Mouse (Mus musculus): Measurements from ENCODE around the gene Tmem238.
A peak's percentile ranks its signal among the peaks of the same experiment; 100 is the strongest.

The Tmem238 gene

DNA sequence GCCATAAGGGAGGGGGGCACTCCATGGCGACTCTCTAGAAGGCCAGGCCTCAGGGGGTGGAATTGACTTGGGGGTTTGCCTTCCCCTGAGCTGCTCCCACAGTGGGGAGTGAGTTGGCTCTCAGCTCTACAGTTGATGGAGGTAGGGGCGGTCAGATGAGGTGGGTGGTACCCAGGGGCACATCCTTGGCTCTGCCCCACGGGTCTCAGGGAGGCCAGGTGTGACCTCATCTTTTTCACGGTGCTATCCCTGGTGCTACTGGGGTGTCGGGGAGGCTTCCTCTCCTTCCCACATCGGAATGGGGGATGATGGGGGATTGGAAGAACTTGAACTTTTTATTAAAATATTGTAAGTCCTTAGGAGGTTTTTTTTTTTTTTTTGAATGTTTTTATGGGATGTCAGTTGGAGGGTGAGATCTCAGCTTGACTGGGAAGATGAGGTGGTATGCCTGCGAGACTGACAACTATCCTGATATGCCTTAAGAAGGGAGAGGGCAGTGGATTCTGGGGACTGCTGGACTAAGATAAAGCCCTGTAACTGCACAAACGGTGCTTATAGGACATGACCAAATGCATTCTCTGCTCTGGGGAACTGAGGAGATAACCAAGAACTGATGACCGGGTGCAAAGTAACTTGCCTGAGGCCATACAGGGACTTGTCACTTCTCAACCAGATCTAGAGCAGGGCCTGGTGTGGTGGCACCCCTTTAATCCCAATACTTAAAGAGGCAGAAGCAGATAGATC is 42.1 kb downstream of the Tmem238 start:
- no peak for DNase-seq (ENCODE audit: low read depth)

DNA sequence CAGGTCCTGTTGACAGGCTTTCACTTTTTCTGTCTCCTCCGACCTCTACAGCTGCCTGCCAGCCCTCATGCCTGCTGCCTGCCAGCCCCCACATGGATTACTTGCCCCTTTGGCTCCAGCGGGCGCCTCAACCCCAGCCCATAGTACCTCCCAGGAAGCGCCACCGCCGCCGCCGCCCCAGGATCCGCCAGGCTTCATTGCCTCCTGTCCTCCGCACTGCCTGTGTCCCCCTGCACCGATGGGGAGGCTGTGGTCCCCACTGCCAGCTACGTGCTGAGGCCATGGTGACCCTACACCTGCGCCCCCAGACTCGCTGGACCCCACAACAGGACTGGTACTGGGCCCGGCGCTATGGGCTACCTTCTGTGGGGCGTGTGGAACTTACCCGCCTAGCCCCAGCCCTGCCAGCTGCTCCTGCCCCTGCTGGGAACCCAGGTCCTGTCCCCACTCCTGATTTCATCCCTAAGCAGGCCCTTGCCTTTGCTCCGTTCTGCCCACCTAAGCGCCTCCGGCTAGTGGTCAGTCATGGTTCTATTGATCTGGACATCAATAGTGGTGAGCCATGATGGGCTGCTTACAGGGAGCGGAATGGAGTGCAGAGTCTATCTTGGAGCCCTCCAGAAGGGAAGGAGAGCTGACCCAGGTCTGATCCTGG is 43.0 kb downstream of the Tmem238 start:
- DNase-seq (ENCODE audit: low read depth): no peak

DNA sequence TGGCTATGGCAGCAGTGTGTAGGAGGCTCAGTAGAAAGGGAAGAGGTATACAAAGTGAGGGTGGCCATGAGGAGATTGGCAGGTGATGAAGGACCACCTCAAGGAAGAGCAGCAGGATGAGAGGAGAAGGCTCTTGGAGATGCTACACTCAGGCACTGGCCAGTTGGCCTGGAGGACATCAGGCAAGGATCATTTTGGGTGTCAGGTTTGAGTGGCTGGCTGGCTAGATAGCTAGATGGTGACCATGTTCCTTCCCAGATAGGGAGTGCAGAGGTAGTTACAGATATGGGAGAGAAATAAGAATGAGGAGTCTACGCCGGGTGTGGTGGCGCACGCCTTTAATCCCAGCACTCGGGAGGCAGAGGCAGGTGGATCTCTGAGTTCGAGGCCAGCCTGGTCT is 44.6 kb downstream of the Tmem238 start:
- no peak for DNase-seq (ENCODE audit: low read depth)

DNA sequence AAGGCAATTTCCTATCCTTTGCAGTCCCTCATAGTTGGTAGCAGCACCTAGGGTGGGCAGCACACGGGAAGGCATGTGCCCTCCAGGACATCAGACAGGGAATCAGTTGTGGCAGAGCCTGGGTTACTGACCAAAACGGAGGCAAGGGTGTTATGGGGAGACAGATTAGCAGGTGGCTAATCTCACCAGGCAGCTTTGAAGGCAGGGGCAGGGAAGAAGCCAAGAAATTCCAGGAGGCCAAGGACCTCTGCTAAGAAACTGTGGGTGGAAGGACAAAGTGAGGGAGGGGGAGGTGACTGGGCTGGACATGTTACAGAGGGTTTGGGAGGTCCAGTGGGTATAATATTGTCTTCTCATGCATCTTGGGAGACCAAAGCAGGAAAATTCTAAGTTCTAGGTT is 46.1 kb downstream of the Tmem238 start:
- DNase-seq (ENCODE audit: low read depth): no peak

DNA sequence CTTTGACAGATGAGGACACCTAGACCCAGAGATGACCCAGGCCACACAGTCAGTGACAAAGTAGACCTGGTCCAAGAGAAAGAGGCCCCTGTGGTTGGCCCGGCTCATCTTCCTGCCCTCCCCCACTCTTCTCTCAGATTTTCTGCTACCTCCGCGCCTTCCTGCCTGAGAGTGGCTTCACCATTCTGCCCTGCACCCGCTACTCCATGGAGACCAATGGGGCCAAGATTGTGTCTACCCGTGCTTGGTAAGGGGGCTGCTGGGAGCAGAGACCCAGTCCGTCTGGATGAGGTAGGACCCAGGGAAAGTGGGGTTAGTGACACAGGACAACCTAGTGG is 47.0 kb downstream of the Tmem238 start:
- DNase-seq (ENCODE audit: low read depth): no peak

DNA sequence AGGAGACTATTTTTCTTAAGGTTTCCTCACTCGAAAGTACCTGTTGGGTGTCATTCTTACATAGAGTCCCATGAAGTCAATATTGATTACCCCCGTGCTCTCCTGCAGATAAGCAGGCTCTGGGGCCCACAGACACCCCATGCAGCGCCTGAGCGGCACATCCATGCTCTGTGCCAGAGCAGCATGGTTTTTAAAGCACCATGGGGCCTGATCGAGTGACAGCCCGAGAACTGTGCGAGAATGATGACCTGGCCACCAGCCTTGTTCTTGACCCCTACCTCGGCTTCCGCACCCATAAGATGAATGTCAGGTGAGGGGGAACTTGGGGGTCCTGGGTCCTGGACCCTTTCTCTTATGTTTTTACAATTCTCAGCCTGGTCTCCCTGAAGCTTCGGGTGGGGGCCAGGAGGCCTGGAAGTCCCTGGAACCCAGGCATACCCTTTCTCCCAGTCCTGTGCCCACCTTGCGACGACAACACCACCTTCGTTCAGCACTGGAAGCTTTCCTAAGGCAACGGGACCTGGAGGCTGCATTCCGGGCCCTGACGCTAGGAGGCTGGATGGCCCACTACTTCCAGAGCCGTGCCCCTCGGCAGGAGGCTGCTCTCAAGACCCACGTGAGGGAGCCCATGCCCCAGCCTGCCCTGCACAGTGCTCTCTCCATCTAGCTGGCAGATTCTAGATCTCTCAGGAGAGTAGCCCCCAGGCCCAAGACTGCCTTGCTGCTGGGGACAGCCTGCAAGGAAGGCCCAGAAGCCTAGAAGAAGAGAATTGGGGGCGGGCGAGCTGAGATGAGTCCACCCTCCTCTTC is 47.6 kb downstream of the Tmem238 start:
- DNase-seq (ENCODE audit: low read depth): no peak

DNA sequence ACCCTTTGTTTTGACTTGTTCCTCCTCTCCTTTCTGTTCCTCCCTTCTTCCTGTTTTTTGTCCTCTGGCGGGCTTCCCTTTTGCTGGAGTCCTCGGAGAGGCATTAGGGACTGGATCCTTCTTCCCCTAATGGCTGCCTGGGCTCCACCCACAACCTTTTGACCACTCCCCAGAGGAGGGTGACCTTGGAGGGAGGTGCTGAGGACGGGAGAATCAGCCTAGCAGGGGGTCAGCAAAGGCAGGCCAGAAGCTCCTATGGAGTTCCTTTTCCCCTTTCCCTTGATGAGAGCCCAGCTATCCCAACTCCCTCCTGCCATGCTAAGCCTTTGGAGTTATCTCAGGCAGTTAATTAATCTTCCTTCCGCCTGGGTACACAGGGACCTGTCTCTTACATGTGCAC is 48.3 kb downstream of the Tmem238 start:
- DNase-seq (ENCODE audit: low read depth): peak; percentile 69

DNA sequence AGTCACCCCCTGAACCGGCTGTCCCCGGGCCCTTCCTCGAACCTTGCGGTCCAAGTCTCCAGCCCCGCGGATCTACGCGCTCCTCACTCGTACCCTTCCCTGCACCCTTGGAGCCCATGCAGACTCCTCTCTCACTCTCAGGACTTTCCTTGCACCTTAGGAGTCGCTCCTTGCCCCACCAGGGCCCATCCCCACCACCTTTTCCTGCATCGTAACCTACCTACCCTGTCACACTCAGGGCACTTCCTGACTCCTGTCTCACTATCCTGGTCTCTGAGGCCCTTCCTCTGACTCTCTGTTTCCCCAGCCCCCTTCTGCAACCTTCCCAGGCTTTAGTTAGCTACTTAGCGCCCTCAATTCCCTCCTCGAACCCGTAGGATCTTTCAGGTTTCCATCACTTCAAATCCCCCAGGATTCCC is 49.1 kb downstream of the Tmem238 start:
- DNase-seq (ENCODE audit: low read depth): no peak

DNA sequence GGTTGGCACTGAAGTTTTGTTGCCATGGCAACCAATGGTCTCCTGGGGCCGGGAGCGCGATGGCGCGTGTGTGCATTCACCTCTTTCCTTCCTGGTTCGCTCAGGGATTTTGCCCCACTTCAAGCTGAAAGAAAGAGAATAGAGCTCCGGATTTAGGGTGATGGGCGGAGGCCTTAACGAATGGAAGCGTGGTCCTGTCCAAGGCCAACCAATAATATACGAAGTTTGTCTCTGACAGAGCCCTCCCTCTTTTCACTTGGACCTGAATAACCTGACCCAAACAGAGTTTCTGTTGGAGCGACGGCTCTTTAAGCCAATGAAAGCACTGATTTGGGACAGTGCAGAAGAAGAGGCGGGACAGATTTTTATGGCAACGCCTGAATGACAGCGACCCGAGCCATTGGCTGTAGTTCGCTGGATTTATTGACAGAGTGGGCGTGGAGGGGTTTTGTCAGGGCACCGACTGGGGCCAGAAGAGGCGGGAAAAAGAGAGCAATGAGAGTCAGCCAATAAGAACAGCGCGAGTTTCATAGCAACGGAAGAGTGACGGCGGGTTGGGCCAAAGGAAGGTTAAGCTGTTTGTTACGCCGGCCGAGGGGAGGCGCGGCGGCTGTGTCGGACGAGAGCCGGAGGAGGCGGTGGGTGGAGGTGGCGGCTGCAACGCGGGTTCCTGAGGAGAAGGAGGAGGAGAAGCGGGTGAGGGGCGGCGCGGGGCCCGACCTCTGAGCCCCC is 49.7 kb downstream of the Tmem238 start, which contains the start of gene Kmt5c:
Gene Kmt5c, plus strand, starts transcription at position 572 of the 732 bp plus-strand sequence.
- peak; percentile 99 for DNase-seq (ENCODE audit: low read depth)

DNA sequence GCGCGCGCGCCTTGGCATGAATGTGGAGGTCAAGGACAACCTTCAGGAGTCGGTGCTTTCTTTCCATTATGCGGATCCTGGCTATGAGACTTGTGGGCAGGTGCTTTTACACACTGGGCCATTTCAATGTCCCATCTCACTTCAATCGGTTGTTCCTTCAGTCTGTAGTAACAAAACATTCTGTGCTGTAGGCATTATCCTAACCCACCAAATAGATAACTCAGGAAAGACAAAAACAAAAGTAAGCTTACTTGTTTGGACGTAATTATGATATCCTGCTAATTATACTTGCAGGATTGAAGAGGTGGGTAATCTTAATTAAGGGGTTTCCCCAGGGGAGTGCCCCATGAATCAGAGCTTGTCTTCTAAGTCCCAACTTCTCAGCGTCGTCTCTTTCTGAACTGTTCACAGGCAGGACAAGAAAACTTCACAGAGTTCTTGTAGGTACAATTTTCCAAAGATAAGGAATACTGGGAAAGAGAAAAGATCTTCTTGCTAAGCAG is 50.4 kb downstream of the Tmem238 start:
- no peak for DNase-seq (ENCODE audit: low read depth)

Data from NIH3T3 (cell line).